Mouse (Mus musculus) c-Kit-positive CD71-positive TER-119-positive erythroid progenitor cells, embryonic 14.5 days (primary cell): ENCODE measurements around the gene Fam214b.

Source experiments
- DNase-seq: peaks from one replicate; pipeline ENCODE4 v3.0.0-alpha.2; 2013; ENCODE audit warnings: low spot score

The Fam214b gene

DNA sequence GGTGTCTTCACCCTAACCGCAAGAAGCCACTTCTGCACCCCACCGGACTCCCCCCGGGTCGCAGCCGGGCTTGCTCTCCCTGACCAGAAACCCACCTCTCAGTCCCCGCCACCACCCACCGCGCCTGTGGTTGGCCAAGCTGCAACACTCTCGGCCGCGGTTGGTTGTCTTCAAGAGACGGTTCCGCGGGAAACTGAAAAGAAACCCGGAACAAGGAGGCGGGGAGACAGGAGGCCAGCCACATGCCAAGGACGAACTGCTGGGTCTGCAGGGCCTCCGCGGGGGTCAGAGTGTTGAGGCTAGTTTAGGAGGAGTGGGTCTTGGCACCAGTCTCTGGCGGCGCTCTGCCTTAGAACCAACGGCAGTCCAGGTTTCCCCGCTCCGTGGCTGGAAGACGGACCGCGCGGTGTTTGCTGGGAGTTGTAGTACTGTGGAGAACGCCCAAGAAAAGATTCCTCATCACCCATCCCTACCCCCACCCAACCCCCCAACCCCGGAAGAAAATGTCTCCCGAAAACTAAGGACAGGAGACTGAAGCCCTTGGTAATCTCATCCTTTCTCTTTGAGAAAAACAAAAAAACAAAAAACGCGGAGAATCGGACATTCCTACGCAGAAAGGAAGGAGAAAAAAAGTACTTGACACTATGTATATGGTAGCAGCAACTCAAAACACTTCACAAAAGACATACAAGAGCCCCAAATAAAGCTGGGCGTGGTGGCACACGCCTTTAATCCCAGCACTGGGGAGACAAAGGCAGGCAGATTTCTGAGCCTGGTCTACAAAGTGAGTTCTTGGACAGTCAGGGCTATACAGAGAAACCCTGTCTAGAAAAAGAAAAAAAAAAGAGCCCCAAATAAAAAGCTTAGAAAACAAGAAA is 35.6 kb downstream of the Fam214b start, which contains the start of gene Fancg:
Gene Fancg (minus strand): TSS at position 346 of the 878 bp plus-strand sequence.
- DNase-seq, result peak; percentile 76

DNA sequence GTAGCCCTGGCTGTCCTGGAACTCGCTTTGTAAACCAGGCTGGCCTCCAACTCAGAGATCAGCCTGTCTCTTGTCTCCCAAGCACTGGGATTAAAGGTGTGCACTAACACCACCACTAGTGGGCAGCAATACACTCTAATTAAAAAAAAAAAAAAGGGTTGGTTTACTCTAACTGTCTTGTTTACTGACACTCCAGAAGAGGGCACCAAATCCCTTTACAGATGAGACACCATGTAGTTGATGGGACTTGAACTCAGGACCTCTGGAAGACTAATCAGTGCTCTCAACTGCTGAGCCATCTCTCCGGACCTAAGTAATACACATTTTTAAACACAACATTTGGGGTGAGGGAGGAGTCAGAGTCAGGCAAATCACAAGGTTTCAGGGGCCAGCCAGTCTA is 40.3 kb downstream of the Fam214b start:
- DNase-seq, result peak; percentile 72

DNA sequence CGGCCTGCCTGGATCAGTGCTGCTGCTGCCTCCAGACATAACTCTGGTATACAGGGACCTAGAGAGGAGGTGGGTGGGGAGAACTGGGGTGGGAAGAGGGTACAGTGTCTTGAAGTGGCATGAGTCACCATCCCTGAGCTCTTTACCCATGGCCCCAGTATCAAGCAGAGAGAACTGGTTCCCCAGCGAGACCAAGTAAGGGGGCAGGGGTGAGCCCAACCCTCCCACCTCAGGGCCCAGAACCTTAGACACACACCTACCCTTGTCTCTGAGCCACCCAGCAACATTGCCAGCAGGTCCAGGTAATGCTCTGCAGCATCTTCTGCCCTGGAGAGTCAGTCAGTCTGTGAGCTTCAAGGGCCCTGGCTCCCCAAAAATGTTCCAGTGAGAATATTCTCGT is 41.1 kb downstream of the Fam214b start:
- DNase-seq, result no peak

DNA sequence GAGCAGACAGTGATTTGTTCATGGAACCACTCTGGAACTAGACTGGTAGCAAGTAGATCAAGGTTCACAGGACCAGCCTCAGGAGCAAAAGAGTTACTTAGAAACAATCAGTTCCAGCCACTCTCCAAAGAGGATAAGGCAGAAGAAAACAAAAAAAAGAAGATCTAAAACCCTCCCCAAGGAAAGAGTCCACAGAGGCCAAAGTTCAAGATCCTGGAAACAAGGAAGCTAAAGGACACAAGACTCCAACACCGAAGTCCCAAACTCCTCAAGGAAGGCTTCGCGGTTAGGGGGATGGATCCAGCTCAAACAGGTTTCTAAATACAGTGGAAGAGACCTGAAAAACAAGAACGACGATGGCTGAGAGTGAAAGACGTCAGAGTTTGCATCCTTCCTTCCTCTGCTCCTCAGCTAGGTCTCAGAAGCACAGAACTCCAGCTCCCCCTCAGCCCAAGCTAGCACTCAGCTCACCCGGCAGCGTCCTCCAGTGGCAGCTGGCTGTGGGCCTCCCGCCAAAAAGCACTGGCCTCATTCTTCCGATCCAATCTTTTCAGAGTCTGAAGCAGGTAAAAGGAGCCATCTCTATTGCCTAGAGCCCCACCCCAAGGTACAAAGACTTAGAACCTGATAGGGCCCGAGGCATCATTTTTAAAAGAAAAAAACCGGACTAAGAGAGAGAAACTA is 43.1 kb downstream of the Fam214b start:
- no peak for DNase-seq

DNA sequence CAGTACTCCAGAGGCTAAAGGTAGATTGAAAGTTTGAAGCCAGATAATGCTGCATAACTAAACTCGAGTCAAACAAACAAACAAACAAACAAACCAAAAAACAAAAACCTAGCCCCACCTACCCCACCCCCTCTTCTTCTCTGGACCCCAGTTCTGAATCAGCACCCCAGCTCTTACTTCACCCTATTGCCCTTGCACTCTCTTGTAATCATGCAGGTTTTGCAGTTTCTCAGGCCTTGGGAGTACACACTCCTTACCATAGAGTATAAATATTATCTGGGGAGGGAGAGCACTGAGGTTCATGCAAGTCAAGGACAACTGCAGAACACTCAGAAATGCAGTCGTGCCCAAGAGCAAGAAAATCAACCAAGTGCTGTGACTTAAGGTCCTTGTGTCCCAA is 44.7 kb downstream of the Fam214b start:
- no peak for DNase-seq

DNA sequence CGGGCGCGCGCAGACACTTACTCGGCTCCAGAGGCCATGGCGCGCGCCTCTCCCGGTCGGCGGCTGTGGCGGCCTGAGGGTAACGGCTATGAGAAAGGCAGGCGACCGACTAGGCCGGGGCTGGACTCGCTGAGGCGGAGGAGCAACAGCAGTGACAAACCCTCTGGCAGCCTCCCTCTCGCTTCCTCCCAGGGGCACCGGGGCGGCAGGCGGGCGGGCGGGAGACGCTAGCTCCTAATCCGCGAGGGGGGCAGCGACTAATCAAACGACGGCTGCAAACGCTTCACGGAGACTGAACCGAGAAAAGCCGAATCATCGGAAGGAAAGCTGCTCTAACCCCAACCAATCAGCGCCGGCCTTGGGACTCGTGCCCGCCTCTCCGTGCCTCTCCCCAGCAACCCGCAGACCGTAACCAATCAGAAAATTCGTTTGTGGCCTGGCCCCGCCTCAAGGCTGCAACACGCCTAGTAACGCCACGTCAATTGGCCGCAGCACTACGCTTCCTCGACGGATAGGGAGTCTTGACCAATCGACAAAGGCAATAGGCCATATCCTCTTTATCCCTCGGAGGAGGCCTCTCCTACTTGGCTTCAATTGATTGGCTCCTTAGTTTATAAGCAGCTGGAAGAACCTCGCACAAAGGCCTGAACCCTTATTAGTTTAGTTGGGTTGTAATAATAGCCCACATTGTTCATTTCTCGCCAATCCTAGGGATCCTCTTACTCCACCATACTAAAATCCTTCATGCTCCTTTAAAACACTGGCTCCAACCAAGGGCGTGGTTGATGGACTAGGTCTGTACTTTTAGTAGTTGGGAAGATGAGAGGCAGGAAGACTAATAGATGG is 45.7 kb downstream of the Fam214b start, which contains the start of gene Vcp:
Gene Vcp (minus strand): TSS at position 367 of the 846 bp plus-strand sequence.
- DNase-seq, result peak; percentile 99

DNA sequence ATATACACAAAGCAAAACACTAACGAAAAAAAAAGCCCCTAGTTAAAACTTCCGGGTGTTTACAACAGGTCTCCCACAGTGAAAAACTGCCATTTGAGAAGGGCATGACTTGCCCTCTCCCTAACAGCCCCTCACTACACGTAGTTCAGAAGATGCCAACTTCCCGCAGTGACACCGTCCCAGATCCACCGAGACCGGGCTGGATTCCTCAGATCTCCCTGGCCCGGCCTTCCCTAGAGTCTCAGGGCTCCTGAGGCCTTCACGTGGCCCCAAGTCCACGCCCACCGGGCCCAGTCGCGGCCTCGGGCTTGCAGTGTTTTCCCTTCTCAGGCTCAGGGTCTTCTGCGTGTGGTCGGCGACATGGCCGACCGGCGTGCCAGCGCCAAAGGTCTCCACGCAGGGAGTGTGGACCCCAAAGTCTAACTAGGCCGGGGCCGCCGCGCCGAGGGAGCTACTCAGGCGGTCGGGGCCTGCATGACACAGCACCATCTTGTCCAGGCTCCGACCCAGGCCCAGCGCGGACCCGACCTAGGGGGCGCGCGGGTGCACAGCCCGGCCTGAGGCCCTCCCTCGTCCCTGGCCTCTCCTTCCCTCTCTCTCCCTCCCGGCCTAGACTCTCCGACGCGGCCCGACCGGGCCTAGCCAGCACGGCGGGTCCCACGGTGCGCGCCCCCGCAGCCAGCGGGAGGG is 46.4 kb downstream of the Fam214b start:
- peak; percentile 73 for DNase-seq

DNA sequence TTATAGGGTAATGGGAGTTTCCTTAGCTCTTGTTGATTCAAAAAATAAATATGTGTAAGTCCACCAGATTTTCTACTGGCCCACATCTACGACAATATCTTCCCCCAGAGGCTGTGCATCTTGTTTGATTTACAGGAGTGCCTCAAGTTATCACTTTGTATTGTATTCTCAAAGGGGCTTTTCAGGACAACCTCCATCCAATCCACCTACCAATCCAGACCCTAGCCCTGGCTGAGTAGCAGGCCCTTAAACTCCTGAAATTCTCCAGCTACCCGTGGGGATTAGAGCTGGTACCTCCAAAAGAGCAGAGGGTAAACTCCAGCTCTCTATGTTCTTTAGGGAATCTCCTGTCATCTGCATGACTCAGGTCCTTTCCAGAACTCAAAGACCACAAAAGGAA is 48.0 kb downstream of the Fam214b start:
- DNase-seq, result no peak

DNA sequence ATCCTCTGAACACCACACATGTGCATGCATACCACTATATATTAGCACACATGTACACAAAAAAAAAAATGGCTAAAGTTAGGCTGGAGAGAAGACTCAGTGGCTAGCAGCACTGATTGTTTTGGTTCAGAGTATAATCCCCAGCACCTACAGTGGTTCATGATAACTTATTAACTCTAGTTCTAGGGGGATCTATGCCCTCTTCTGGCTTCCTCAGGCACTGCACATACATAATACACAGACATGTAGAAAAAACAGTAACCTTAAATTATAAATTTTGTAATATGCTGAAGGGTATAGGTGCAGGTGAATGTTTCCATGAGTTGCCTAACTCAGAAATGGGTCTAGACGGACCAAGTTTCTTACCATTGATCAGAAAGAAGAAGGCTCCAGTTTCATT is 57.7 kb downstream of the Fam214b start:
- DNase-seq, result no peak
